Mouse (Mus musculus): ENCODE results near the gene Pik3cd.
"Not testable (repeated sequence)": the region's sequence is repeated elsewhere in the genome, so short reads cannot be mapped to it uniquely, and the experiment has no call there.

The Pik3cd gene

GRCm38 (mm10) chr4:149702210-149702979, at the start of gene Pik3cd:
Pik3cd (minus strand) TSS chr4:149702571.
- no peak for ATAC-seq (ENCODE audit: low TSS enrichment)

GRCm38 (mm10) chr4:149750671-149751070, 48.3 kb upstream of the Pik3cd start:
- no peak for ATAC-seq (ENCODE audit: low TSS enrichment)

GRCm38 (mm10) chr4:149749663-149750015, 47.3 kb upstream of the Pik3cd start:
- not testable (repeated sequence) for ATAC-seq (ENCODE audit: low TSS enrichment)

- ATAC-seq (ENCODE audit: low TSS enrichment) = peak; percentile 62; the same call in 1 of the 2 replicates
Measured at GRCm38 (mm10) chr4:149749003-149749662, 46.8 kb upstream of the Pik3cd start.

- ATAC-seq (ENCODE audit: low TSS enrichment) = no peak
Measured at GRCm38 (mm10) chr4:149744119-149744518, 41.7 kb upstream of the Pik3cd start.

GRCm38 (mm10) chr4:149742011-149742530, 39.7 kb upstream of the Pik3cd start:
- ATAC-seq (ENCODE audit: low TSS enrichment) = no peak

GRCm38 (mm10) chr4:149740301-149740700, 37.9 kb upstream of the Pik3cd start:
- no peak for ATAC-seq (ENCODE audit: low TSS enrichment)

- ATAC-seq (ENCODE audit: low TSS enrichment) = no peak
Measured at GRCm38 (mm10) chr4:149739478-149739877, 37.1 kb upstream of the Pik3cd start.

- ATAC-seq (ENCODE audit: low TSS enrichment) = peak; percentile 56
Measured at GRCm38 (mm10) chr4:149737383-149738324, 35.3 kb upstream of the Pik3cd start, which contains the start of gene Tmem201. Tmem201 (minus strand) TSS chr4:149738044.

- no peak for ATAC-seq (ENCODE audit: low TSS enrichment)
Measured at GRCm38 (mm10) chr4:149736581-149736980, 34.2 kb upstream of the Pik3cd start.

- no peak for ATAC-seq (ENCODE audit: low TSS enrichment)
Measured at GRCm38 (mm10) chr4:149735624-149736250, 33.4 kb upstream of the Pik3cd start.

GRCm38 (mm10) chr4:149734730-149735475, 32.5 kb upstream of the Pik3cd start:
- ATAC-seq (ENCODE audit: low TSS enrichment) = no peak

GRCm38 (mm10) chr4:149734246-149734645, 31.9 kb upstream of the Pik3cd start:
- ATAC-seq (ENCODE audit: low TSS enrichment) = no peak

- ATAC-seq (ENCODE audit: low TSS enrichment) = peak; percentile 47
Measured at GRCm38 (mm10) chr4:149733748-149734147, 31.4 kb upstream of the Pik3cd start.

- 0 out of 2 replicates have a peak, but pooled peaks have one; percentile 24 for ATAC-seq (ENCODE audit: low TSS enrichment)
Measured at GRCm38 (mm10) chr4:149732800-149733199, 30.4 kb upstream of the Pik3cd start.

- ATAC-seq (ENCODE audit: low TSS enrichment) = no peak
Measured at GRCm38 (mm10) chr4:149732313-149732712, 29.9 kb upstream of the Pik3cd start.

GRCm38 (mm10) chr4:149730827-149731226, 28.5 kb upstream of the Pik3cd start:
- no peak for ATAC-seq (ENCODE audit: low TSS enrichment)

- no peak for ATAC-seq (ENCODE audit: low TSS enrichment)
Measured at GRCm38 (mm10) chr4:149728810-149729209, 26.4 kb upstream of the Pik3cd start.

- no peak for ATAC-seq (ENCODE audit: low TSS enrichment)
Measured at GRCm38 (mm10) chr4:149727636-149728035, 25.3 kb upstream of the Pik3cd start.

- peak; percentile 53; the same call in 1 of the 2 replicates for ATAC-seq (ENCODE audit: low TSS enrichment)
Measured at GRCm38 (mm10) chr4:149725661-149726350, 23.4 kb upstream of the Pik3cd start.
